Mouse (Mus musculus) cortical plate, adult 2 months (tissue): ENCODE results near the gene Coro7.

Source experiments
- CTCF ChIP-seq: fragments of 200-500 bp; IDR thresholded peaks from 2 replicates; pipeline ENCODE4 v1.5.1; 2011; ENCODE audit warnings: mild to moderate bottlenecking, control low read depth, low read length; ENCODE audit not compliant: insufficient read depth; ENCODE audit errors: extremely low read depth
- POLR2A ChIP-seq: fragments of 200-500 bp; IDR thresholded peaks from 2 replicates; pipeline ENCODE4 v1.6.1; 2011; ENCODE audit warnings: mild to moderate bottlenecking, low read length, control low read depth; ENCODE audit not compliant: insufficient read depth; ENCODE audit errors: extremely low read depth

DNA sequence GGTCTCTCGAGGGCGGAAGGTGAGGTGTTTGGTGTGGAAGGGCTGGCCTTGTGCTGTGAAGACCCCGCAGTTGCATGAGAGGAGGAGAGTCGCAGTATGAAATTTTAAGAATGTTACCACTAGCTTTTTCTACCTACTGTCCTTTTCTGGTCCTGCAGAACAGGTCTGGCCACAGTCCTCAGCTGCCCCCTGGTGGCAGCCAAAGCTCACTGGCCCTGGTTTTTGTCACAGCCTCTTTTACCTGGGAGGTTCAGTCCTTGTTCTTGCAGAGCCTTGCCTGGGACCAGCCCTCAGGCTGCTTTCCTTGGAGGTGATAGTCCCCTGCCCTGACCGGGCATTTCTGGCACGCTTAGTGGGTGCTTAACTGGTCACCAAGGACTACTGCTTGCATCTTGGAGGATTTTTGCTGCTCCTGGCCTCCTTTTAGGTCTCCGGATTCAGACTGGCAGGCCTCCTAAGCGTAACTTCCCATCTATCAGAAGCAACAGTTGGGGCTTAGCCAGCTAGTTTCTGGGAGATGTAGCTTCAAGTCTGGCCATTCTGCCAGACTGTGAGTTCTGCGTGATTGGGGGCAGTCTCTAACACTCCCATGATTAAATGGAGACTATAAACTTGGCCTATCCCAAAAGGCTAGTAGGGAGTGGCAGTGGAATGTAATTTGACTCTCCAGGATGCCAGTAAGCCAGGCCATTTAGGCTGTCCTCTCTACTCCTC is 71.6 kb downstream of the Coro7 start:
- peak; percentile 90 for TF ChIP-seq CTCF
- no peak for TF ChIP-seq POLR2A
